Mouse (Mus musculus) inflammation-experienced regulatory T-cells, adult 6 months (primary cell): ENCODE measurements at regions not wholly inside any gene's neighbourhood (a gene's known extent, or its start where the extent isn't known, plus 50 kb on each side); places are given as distances from the start of the nearest gene placed in this dataset.

Experiments used
- ATAC-seq: one replicate; pipeline ENCODE4 v1.8.0; 2017

DNA sequence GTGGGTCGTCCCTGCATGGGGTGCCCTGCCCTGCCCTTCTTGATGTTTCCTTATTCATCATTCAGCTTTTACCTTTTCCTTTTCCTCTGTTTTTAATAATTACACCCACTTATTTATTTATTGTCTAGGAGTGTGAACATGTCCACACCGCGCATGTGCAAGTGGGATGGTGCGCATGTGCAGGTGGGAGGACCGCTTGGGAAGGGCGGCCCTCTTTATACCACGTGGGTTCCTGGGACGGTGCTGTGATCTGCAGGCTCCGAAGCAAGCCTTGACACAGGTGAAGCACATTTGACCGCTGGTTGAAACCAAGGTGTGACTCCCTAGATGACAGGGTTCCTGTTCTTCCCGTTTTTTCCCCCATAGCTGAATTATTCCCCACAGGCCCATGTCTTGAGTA is 60.0 kb downstream of the Syf2 start:
- ATAC-seq: no peak

DNA sequence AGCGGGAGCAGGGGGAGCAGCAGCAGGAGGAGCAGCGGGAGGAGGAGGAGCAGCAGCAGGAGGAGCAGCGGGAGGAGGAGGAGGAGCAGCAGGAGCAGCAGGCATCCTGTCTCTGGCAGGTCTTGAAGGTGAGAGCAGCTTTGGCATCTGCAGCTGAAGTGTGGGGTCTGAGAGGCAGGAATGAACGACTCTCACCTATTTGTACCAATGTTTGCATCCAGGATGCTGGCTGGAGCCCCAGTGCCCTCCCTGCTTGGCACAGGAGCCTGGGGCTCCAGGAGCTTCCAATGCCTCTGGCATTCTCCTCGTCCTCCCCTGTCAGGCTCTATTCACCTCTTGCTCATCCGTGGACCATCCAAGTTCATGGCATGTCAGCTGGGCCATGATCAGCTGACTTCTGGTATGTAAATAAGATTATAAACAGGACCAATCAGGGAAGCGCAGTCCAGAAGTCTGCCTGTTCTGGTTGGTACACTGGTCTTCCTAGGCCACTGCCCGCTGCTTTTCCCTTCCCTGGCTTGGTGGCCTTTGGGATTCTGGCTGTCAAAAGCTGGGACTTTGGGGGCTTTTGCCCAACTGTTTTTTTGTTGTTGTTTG is 62.9 kb downstream of the Syf2 start:
- no peak for ATAC-seq

DNA sequence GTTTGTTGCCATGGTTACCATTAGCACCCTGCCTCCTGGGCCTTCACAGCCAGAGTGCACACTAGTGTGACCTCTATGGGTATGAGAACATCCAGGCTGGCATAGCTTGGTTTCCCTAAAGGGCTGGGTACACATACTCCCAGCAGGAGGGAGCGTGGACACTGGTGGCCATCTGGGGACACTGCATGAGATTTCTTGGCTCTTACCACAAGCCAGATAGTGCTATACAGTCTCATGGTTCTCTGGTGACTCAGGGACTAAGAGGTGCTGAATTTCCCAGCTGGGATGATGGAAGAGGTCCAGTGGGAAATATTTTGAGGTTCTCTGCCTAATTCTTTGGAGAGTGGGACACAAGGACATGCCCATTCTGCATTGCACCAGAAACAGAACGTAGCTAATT is 63.5 kb downstream of the Syf2 start:
- ATAC-seq: no peak

GRCm38 (mm10) chr4:134994648-134995047 is 64.0 kb downstream of the Syf2 start:
- ATAC-seq: no peak

GRCm38 (mm10) chr4:134995052-134995451 is 64.4 kb downstream of the Syf2 start:
- ATAC-seq: no peak

DNA sequence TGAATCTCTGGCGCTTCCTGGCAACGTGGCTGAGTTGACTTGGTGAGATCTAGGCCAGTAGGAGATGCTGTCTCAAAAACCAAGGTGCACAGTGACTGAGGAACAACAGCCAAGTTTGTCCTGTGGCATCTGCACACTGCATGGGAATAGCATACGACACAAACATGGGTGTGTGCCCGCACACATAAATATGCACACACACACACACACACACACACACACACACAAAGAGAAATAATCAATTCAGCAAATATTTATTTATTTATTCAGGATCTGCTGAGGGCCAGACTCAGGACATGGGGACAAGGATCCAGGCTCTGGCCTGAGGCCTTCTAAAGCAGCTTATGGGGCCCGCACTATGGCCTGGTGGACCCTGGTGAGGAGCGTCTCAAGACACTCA is 65.4 kb downstream of the Syf2 start:
- no peak for ATAC-seq

DNA sequence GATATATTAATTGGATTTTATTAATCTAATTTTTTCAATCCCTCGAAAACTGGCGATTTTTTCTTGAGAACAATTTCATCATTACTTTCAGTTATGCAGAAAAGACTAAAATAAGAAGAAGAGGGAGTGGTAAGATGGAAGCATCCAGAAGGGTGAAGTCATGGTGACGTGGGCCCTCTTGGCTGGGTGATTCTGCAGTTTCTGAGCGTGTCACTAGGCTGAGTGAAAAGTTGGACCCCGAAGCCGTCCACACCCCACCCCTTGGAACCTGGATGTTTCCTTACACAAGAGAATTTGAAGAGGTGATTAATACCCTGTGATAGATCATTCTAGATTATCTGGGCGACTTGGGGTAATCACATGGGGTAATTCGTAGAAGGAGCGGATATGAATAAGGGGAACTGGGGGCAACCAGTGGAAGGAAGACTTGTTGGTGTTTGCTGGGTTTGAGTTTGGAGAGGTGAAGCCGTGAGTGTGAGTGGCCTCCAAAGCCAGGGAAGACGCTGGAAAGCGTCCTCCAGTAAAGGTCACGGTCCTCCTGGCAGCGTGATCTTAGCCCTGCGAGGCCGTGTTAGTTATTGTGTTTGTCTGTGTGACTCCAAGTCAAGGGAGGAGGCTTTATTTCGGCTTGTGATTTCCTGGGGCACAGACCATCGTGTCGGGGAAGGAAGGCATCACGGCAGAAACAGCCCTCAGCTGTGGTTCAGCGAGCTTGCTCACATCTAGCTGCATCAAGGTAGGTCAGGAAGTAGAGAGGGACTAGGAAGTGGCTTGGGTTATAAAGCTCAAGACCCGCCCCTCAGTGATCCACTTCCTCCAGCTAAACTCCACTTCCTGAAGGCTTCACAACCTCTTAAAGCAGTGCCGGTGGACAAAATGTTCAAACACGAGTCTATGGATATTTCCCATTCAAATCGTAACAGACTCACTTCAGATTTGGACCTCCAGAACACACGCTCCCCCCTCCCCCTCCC is 67.0 kb downstream of the Syf2 start:
- ATAC-seq: no peak

GRCm38 (mm10) chr4:134998928-134999658 is 68.4 kb downstream of the Syf2 start:
- ATAC-seq: no peak

DNA sequence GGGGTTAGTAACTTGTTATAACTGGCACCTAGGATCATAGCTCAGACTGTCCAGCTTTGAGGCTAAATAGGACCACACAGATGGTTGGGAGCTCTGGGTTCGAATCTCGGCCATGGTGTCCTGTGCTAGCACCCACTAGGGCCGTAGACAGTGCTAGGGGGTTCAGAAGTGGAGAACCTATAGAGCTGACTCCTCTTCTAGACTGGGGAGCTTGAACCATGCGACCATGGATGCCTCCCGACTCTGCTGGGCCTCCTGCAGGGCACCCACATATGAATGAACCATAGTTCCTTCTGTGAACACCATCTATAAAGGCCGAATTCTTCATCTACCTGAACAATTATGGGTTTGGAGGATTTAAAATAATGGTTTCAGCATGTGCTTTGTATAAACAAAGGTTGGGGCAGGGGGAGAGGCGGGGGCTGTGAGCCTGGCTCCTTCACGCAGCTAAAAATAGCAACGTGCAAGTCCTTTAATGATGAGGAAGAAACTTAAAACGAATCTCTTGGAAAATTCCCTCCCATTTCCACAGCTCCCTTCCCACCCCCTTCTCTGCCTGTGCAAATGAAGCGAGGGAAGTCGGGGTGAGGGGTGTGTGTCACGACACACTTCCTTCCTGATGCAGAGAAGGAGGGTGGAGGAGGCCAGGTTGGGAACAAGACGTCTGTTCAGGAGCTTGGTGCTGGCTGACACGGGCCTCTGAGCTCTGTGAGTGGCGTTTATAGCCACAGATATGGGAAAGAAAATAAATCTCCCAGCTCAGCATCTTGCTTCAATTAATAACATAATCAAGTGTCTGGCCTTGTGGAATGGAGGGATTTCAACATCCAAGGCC is 71.6 kb downstream of the Syf2 start:
- no peak for ATAC-seq

GRCm38 (mm10) chr4:135011365-135011764 is 80.7 kb downstream of the Syf2 start:
- no peak for ATAC-seq

DNA sequence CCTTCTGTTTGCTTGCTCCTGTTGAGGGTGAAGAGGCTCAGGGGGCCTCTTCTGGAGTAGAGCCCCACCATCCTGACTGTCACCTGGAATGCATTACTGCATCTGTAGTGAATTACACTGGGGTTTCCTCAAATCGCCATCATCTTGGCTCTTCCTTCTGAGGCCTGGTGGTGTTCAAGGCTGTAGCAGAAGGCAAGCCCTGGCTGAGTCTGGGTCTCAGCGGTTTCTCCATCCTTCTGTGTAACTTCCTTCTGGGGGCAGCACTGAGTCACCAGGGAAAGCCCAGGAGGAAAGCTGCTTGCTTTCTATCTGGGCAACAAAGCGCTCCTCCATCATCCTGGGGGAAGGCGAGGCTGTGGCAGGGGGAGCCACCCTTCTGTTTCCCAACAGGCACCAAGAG is 82.2 kb downstream of the Syf2 start:
- no peak for ATAC-seq

DNA sequence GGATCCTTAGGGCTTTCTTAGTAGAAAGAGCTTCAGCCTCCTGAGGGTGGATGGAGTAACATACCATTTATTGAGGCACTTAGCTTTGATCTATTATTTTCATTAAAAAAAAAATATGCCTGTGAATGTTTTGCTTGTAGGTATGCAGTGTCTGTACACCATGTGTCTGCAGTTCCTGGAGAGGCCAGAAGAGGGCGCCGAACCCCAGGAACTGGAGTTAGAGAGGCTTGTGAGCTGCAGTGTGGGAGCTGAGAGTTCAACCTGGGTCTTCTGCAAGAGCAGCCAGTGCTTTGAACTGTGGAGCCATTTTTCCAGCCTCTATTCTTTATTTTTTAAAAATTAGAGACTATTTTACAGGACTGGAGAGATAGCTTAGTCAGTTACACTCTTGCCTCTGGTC is 83.2 kb downstream of the Syf2 start:
- ATAC-seq: no peak

DNA sequence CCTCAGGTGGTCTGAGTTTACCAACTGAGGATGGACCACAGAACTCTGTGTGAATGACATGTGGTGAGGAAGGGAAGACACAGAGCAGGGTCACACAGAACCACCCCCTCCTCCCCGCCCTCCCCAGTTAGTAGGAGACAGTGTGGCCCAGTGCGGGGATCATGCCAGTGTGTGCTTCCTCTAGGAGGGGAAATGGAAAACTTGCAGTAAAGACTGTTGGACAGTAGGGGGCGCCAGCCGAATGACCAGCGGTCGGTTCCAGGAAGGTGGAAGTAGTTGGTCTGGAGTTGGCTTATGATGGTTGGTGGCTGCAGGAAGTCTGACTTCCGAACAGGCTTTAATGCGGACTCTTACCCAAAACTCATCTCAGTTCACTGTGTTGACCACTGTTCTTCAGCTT is 87.3 kb downstream of the Syf2 start:
- ATAC-seq: no peak

DNA sequence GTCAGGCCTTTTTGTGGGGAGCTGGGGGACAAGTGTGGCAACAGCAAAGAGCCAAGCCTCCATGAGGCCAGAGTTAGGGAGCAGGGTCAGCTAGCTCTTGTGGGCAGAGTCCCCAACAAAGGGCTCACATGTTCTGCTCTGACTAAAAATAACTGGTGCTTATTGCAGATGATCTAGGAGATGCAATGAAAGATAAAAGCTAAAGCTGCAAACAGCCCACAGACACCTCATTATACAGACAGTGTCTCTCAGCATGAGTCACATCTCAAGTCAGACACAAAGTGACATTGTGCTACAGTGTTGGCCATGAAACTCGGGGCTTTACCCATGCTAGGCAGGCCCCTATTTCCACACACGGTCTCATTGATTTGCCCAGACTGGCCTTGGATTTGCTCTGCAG is 88.4 kb downstream of the Syf2 start:
- no peak for ATAC-seq

DNA sequence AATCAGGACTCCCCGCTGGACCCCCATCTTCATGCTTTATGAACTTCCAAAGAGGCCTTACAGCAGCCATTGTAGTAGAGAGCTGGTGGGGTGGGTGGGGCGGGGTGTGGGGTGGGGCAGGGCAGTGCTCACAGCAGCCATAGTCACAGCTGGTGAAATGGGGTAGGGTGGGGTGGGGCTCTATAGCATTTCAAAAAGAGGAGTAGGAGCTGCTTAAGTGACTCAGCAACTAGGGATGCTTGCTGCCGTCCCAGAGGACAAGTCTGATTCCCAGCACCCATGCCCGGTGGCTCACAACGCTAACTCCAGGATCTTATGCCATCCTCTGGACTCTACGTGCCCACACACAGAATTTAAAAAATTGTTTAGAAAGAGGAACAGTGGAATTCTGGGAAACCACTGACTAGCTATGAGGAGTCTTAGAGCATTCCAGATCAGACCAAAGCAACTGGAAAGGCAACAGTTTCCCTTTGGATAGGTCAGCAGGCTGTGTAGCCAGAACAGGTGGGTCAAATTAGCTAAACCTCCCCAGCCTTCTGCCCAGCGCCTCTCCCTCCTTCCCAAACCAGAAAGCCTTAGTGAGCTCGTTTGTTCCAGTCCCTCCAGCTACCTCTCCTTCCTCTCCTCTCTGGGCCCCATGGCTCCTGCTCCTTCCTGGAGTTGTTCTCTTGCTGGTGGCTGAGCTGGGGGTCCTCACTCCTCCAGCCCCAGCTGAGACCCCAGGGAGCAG is 89.7 kb downstream of the Syf2 start:
- ATAC-seq: no peak

DNA sequence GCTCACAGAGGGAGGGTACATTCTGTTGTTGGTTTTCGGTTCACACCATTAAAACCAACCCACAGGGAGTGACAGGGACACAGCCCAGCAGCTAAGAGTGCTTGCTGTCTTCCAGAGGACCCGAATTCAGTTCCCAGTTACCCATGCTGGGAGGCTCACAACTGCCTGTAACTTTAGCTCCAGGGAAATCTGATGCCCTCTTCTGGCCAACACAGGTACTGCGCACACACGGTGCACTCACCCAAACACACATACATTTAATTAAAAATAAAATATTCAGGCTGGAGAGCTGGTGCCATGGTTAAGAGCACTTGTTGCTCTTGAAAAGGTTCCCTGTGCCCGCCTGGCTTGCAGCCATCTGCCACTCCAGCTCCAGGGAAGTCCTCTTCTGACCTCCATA is 92.5 kb downstream of the Syf2 start:
- ATAC-seq: no peak

DNA sequence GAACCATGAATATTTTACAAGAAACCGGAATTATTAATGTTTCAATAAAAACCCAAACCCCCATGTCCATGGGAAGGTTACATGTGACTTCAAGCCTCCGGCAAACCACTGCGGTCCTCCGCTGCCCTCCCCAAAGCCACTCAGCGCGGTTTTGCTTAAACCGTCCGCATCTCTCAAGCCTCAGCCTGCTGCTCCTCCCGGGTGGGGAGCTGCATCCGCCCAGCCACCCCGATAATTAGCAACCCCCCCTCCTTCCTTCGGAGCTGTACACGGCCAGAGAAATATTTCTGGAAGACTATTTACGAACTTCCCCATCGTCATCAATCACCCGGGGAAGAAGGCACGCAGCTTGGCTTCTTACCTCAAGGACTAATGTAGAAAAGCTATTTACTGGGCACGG is 94.7 kb upstream of the Runx3 start:
- no peak for ATAC-seq

DNA sequence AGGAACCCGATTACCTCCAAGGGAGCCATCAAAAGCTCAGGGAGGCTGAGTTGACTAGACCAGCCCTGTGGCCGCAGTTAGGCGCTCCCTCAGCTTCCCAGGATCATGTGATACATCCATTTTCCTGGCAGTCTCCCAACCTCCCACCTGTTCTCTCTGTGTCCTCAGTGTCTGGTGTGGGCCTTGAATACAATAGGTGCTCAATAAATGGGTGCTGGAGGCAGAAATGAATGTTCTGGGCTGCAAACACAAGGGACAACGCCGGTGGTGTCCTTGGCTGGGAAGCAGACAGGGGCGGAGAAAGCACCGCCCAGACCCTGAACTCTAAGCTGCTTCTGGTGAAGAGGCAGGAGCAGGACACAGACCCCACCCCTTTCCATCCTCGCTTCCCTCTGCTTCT is 93.3 kb upstream of the Runx3 start:
- ATAC-seq: no peak

DNA sequence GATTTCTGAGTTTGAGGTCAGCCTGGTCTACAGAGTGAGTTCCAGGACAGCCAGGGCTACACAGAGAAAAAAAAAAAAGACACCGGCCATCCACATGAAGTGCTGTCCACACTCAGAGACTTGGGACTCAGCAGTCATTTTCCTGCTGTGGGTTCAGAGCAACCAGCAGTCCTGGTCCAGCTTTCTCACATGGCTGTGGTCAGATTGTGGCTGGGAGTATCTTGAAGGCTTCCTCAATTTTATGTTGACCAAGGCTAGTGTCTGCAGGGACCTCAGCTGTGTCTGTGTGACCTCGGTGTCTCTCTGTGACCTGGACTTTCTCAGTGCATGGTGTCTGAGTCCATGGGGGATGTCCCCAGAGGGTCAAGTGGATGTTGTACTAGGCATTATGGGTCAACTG is 90.7 kb upstream of the Runx3 start:
- ATAC-seq: no peak

GRCm38 (mm10) chr4:135032461-135032860 is 88.0 kb upstream of the Runx3 start:
- ATAC-seq: no peak

DNA sequence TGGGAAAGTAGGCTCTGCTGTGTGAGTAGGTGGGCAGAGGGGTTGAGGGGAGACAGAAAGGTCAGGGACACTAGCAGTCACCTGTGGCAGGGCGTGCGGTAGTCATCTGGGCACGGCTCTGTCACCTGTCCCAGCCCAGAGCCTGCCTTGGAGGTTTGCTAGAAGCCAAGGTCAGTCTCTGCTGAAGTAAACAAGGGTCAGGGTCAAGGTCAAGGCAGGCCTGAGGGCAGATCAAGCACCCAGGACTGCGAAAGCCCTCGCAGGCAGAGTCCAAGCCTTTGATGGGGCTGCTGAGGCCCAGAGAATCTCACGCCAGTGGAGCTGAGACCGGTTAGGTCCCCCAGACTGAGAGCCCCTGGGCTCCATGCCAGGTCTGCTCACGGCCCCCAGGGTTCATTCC is 87.2 kb upstream of the Runx3 start:
- no peak for ATAC-seq

DNA sequence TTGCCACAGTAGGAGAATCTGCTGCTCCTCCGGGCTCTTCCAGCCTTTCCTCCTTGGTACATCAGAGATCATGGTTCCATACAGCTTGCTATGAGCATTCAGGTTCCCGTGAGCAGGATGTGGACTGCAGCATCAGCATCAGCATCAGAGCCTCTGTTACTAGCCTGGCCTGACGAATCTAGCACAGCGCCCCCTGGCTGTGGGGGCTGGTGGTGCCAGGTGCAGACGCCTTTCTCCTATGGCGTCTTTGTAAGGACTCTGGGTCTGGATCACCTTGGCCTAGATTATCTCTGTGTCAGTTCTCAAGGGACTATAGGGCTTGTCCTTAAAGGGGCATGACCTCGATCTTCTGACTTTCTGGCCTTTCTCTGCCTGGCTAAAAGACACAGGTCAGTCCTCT is 86.0 kb upstream of the Runx3 start:
- ATAC-seq: no peak
